Mouse (Mus musculus) liver, embryonic 16.5 days (tissue): Measurements from ENCODE around the gene Skida1. TPM values are rescaled to one million over a fixed set of nuclear protein-coding genes. Genes with fewer than 3 reads are reported as not detected.

ENCODE experiments used
- ATAC-seq: fragments of 200-750 bp; cut with Nextera tagmentation; 2 replicates; pipeline ENCODE4 v1.8.0; 2017; ENCODE audit warnings: low read depth, mild to moderate bottlenecking, moderate number of reproducible peaks, moderate library complexity
- H3K27ac ChIP-seq: fragments of 300-500 bp; sonication (generic); 2 replicates; pipeline ENCODE4 v1.5.1; 2014; ENCODE audit warnings: mild to moderate bottlenecking, low read length
- H3K27me3 ChIP-seq: fragments of 300-500 bp; sonication (generic); 2 replicates; pipeline ENCODE4 v1.6.1; 2014; ENCODE audit warnings: low read depth, low read length, mixed read lengths; ENCODE audit not compliant: control insufficient read depth, insufficient read depth
- H3K36me3 ChIP-seq: fragments of 300-500 bp; sonication (generic); 2 replicates; pipeline ENCODE4 v1.6.1; 2014; ENCODE audit warnings: mild to moderate bottlenecking; ENCODE audit not compliant: control insufficient read depth, insufficient read depth
- H3K4me1 ChIP-seq: fragments of 300-500 bp; sonication (generic); 2 replicates; pipeline ENCODE4 v1.6.1; 2014; ENCODE audit warnings: low read depth, low read length, mixed read lengths; ENCODE audit not compliant: control insufficient read depth
- H3K4me2 ChIP-seq: fragments of 300-500 bp; sonication (generic); 2 replicates; pipeline ENCODE4 v1.6.1; 2014; ENCODE audit warnings: low read depth, low read length, mixed read lengths
- H3K4me3 ChIP-seq: fragments of 300-500 bp; sonication (generic); 2 replicates; pipeline ENCODE4 v1.5.1; 2014; ENCODE audit warnings: low read depth, mild to moderate bottlenecking, low read length
- H3K9ac ChIP-seq: fragments of 300-500 bp; sonication (generic); 2 replicates; pipeline ENCODE4 v1.6.1; 2014; ENCODE audit warnings: low read depth, low read length
- H3K9me3 ChIP-seq: fragments of 300-500 bp; sonication (generic); replicated peaks from 2 replicates; pipeline ENCODE4 v1.6.1; 2016; ENCODE audit warnings: low read length; ENCODE audit not compliant: control insufficient read depth
- WGBS: fragments of 180-500 bp; shearing (Covaris S2); extraction: QIAGEN DNeasy Blood & Tissue Kit; methylation state at CpG from one replicate; pipeline ENCODE4 v1.1.7; 2014; ENCODE audit not compliant: insufficient replicate concordance; 5-methylcytosine and 5-hydroxymethylcytosine counted together
- polyA plus RNA-seq: library from polyadenylated mRNA; unstranded; fragments of >200 nt; fragmentation: Nextera tagmentation; extraction: Ambion mirVana; gene quantifications from 2 replicates; pipeline ENCODE4 v1.2.1, GENCODE M21; 2015

Skida1 gene
- polyA plus RNA-seq, 1 experiment from 2014 or later = 0.38 TPM

DNA sequence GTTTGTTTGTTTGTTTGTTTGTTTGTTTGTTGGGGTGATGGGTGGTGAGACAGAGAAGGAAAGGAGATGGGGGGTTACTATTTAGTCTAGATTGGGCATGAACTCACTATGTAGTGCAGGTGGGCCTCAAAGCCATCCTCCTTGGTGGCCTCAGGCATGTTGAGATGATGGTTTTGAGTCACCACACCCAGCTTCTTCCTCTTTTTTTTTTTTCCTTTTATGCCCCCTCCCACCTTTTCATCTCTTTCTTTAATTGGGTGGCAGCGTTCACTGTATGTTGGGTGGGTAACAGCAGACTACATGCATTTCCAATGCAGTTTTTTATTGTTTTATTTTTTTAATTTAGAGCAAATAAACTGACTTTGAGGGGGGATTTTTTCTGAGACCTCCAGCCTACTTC is 32.2 kb downstream of the Skida1 start:
- WGBS = 70% methylated on average over 1 of the region's 1 CpGs
- H3K4me2 ChIP-seq = no peak overlapping the region

DNA sequence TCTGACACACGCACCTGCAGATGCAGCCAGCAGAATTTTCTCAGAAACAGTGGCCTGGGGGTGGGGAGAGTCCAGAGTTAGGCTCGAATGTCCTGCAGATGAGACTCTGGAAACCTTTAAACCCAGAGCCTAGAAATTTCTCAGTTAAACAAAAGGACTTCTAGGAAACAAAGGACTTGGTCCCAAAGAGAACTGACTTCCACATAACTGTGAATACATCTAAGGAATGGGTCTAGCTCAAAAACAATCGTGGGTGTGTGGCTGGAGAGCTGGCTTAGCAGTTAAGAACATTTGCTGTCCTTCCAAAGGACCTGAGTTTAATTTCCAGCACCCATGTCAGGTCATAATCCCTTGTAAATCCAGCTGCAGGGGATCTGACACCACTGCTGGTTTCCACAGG is 33.3 kb downstream of the Skida1 start:
- H3K9me3 ChIP-seq = no peaks in the 10 kb centered on the region
- H3K9ac ChIP-seq = no peak overlapping the region
- H3K4me2 ChIP-seq = no peak overlapping the region
- H3K4me3 ChIP-seq = no peak overlapping the region
- no peak for ATAC-seq
- WGBS = 44% methylated on average over 3 of the region's 3 CpGs
- H3K27me3 ChIP-seq = no peaks in the 10 kb centered on the region
- no peaks in the 10 kb centered on the region for H3K4me1 ChIP-seq
- H3K27ac ChIP-seq = no peak overlapping the region
- no peaks in the 10 kb centered on the region for H3K36me3 ChIP-seq

More for the DNA sequence above, 32.2 kb downstream of the Skida1 start:
- Histone ChIP-seq H3K9me3 (no peaks in the 10 kb centered on the region), H3K36me3 (no peaks in the 10 kb centered on the region), H3K4me1 (no peaks in the 10 kb centered on the region), H3K27ac (no peak overlapping the region), H3K27me3 (no peaks in the 10 kb centered on the region), H3K9ac (no peak overlapping the region), H3K4me3 (no peak overlapping the region)
- no peak for ATAC-seq

DNA sequence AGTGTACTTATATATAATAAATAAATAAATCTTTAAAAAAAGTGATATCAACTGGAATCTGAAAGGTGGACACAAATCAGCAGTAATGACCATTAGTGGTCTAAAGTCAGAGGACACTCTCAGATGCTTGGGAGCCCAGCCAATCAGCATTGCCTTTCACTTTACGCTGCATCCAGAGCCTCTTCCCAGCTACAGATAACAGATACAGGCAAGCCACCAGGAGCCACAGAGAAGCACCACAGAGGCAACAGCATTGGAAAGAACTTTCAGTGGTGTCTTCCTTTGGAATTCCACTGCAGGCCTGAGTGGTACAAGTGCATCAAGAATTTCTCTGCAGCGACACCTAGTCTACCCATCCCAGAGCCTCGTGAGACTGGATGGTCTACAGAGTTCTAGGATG is 36.0 kb downstream of the Skida1 start:
- WGBS = 72% methylated on average over 3 of the region's 3 CpGs
- no peak for ATAC-seq
- H3K36me3 ChIP-seq = no peaks in the 10 kb centered on the region
- no peak overlapping the region for H3K9ac ChIP-seq
- no peaks in the 10 kb centered on the region for H3K4me1 ChIP-seq
- no peak overlapping the region for H3K27ac ChIP-seq
- H3K27me3 ChIP-seq = no peaks in the 10 kb centered on the region
- no peak overlapping the region for H3K4me2 ChIP-seq
- H3K4me3 ChIP-seq = no peak overlapping the region
- no peaks in the 10 kb centered on the region for H3K9me3 ChIP-seq

DNA sequence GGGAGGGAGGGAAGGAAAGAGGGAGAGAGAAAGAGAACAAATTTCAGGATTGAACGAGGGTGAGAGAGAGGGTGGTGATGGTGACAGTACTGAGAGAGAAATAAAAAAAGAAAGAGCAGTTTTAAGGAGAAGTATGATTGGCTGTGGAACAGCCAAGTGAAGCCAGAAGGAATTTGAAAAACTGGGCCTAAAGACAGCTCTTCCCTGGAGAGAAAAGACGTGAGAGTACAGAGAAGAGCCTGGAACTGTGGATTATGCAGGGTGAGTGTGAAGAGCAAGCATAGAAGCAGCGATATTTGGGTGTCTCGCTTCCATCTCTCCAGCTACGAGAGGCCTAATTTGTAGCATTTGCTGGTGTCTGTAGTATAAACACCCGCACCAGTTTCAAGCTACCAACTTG is 37.6 kb downstream of the Skida1 start:
- Histone ChIP-seq H3K36me3 (no peaks in the 10 kb centered on the region), H3K4me2 (no peak overlapping the region), H3K9me3 (no peaks in the 10 kb centered on the region), H3K9ac (no peak overlapping the region), H3K4me3 (no peak overlapping the region), H3K4me1 (no peaks in the 10 kb centered on the region), H3K27ac (no peak overlapping the region), H3K27me3 (no peaks in the 10 kb centered on the region)
- ATAC-seq = no peak
- 58% methylated on average over 6 of the region's 6 CpGs for WGBS

DNA sequence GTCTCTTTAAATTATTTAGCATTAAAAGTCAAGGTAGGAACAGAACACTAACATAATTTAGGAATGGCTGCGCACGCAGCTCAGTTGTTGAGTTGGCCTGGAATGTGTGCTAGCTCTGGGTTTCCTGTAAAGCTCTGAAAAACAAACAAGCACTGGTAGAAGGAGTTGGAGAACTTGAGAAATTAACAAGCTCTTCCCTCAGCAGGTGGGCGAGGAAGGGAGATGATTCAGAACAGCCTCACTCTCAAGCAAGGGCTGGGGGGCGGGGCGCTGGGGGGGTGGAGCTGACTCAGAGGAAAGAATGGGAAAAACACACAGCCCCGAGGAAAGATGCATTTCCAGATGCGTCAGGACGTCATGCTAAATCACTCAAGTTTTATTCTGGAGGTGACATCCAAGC is 43.7 kb downstream of the Skida1 start:
- Histone ChIP-seq H3K27ac (no peak overlapping the region), H3K9ac (no peak overlapping the region)

DNA sequence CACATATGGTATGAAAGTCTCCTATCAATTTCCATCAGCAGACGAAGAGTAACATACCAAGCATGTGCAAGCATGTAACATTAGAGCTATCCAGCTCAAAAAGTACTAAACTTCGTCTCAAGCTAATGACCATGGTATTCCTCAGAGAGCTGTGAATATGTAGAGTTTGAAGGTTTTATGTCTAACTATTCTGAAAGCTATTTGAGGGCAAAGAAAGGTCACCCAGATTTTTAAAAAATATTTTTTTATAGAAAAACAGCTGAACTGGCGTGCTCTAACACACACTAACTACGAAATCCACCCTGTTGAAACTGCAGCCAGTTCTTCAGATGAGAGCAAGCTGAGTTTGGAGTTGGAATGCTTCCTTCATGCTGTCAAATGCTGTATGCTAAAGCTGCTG is 44.6 kb downstream of the Skida1 start:
- H3K36me3 ChIP-seq = no peaks in the 10 kb centered on the region

More for the DNA sequence above, 43.7 kb downstream of the Skida1 start:
- 37% methylated on average over 8 of the region's 8 CpGs for WGBS
- Histone ChIP-seq H3K27me3 (no peaks in the 10 kb centered on the region), H3K4me3 (no peak overlapping the region), H3K4me2 (no peak overlapping the region), H3K4me1 (no peaks in the 10 kb centered on the region), H3K36me3 (no peaks in the 10 kb centered on the region), H3K9me3 (no peaks in the 10 kb centered on the region)
- no peak for ATAC-seq

DNA sequence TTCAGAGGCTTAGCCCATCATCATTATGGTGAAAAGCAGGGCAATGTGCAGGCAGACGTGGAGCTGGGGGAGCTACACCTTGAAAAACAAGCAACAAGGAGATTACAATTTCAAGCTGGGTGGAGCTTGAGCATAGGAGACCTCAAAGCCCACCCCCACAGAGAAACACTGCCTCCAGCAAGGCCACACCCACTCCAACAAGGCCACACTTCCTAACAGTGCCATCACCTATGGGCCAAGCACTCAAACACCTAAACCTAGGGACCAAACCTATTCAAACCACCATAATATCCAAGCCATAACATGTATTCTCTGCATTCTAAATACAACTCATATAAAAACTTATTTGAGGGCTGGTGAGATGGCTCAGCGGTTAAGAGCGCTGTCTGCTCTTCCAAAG is 46.5 kb downstream of the Skida1 start:
- Histone ChIP-seq H3K4me1 (no peaks in the 10 kb centered on the region), H3K36me3 (no peaks in the 10 kb centered on the region), H3K9me3 (no peaks in the 10 kb centered on the region), H3K9ac (no peak overlapping the region), H3K4me2 (no peak overlapping the region), H3K27ac (no peak overlapping the region), H3K4me3 (no peak overlapping the region), H3K27me3 (no peaks in the 10 kb centered on the region)
- no peak for ATAC-seq
- WGBS = 67% methylated on average over 3 of the region's 3 CpGs

More for the DNA sequence above, 44.6 kb downstream of the Skida1 start:
- H3K4me3 ChIP-seq = no peak overlapping the region
- no peak for ATAC-seq
- H3K27ac ChIP-seq = no peak overlapping the region
- no peak overlapping the region for H3K4me2 ChIP-seq
- no peaks in the 10 kb centered on the region for H3K27me3 ChIP-seq
- WGBS = 61% methylated on average over 4 of the region's 4 CpGs
- H3K4me1 ChIP-seq = no peaks in the 10 kb centered on the region
- H3K9ac ChIP-seq = no peak overlapping the region
- no peaks in the 10 kb centered on the region for H3K9me3 ChIP-seq

DNA sequence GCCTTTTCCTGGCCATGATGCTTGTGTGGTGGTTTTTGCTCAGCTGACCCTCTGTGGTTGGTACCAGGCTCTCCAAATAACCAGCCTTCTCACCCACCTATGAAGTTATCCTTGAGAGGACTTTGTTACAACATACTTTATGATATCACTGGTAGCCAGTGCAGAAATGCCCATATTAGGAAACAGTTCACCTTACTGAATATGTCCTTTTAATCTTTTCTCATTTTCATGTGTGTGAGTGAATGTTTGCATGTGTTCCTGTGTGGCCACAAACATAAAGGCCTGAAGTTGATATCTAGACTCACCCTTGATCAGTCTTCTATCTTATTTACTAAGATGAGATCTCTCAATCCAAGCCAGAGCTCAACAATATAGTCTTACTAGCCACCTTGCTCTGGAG is 52.0 kb downstream of the Skida1 start, which contains the start of gene H2al2a:
Gene H2al2a, minus strand, starts transcription at position 101 of the 400 bp plus-strand sequence.
- Histone ChIP-seq H3K4me2 (no peak within 1 kb of the TSS), H3K4me3 (no peak within 1 kb of the TSS), H3K9me3 (no peaks in the 10 kb centered on the region), H3K36me3 (no peaks in the 10 kb centered on the region), H3K27me3 (no peaks in the 10 kb centered on the region), H3K27ac (no peak within 1 kb of the TSS), H3K9ac (no peak within 1 kb of the TSS), H3K4me1 (no peaks in the 10 kb centered on the region)
- ATAC-seq = no peak
